In the genomic region with DNA sequence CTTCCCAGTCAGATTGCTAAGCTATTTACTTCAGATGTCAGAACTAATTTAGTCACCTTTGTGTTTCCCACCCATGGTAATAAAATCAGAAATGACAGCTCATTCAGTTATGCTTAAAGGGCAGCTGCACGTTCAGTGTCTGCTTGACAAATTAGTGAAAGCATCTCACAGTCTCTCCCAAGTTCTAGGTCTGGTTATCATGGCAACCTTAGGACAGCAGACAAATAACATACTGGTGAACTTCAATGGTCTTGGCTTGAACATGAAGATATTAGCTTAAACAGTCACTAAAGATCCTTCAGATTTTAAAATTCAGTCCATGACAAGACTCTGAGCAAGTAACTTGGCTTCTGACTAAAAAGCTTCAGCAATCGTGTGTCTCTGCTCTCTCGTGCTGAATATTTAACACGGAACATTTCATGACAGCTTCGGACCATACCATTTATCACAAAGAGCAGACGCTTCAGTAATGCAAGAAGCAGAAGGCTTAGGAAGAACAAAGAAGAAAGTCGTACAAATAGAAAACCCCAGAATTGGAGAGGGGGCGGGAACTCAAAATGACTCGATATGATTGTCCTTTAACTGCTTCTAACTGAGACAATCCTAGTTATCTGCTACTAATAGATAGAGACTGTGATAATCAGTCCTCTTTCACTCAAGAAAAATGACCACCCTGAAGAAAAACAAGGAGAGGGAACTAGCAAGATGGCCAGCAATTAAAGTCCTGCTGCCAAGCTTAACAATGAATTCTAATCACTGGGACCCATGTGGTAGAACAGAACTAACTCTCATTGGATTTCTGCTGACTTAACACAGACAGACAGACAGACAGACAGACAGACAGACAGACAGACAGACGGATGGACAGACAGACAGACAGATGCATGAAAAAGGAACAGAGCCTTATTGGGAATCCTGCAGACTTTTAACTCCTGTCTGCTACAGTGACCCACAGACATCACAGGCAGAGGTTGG, we compare ENCODE assay signal across 19 mouse cellular contexts.
"Had no signal": no experiment of that assay in that cellular context is flagged by ENCODE, and none has a peak within 500 bp of the region (broad histone marks: within the 10 kb centered on the region; RNA-seq: fewer than 3 reads in every experiment).

No protein-coding gene starts in this region.

- H3K9me3 ChIP-seq: liver, embryonic 13.5 days; midbrain, embryonic 12.5 days; neural tube, embryonic 12.5 days; neural tube, embryonic 15.5 days had no signal

- H3K36me3 ChIP-seq: liver, embryonic 13.5 days; midbrain, embryonic 12.5 days; neural tube, embryonic 12.5 days; neural tube, embryonic 15.5 days had no signal

- H3K4me3 ChIP-seq: layer of hippocampus, adult 2 months; left cerebral cortex, adult 2 months; liver, embryonic 13.5 days; midbrain, embryonic 12.5 days; neural tube, embryonic 12.5 days; neural tube, embryonic 15.5 days had no signal

- H3K27ac ChIP-seq: kidney, postnatal 0 days; layer of hippocampus, adult 2 months; left cerebral cortex, adult 2 months; liver, embryonic 13.5 days; midbrain, embryonic 12.5 days; neural tube, embryonic 12.5 days; neural tube, embryonic 15.5 days; stomach, postnatal 0 days had no signal

- DNase-seq: kidney, adult 18-20 months; kidney, postnatal 25 days; layer of hippocampus, adult 9-11 months; liver, embryonic 13.5 days; lung, adult 2 months; lung, postnatal 14 days; lung, postnatal 4 days; right cerebral cortex, adult 18-20 months; right cerebral cortex, postnatal 14 days; right cerebral cortex, postnatal 4 days; thymus, adult 2 months; thymus, postnatal 25 days had no signal

- H3K4me2 ChIP-seq: liver, embryonic 13.5 days; midbrain, embryonic 12.5 days; neural tube, embryonic 12.5 days; neural tube, embryonic 15.5 days had no signal

- H3K4me1 ChIP-seq: liver, embryonic 13.5 days; midbrain, embryonic 12.5 days; neural tube, embryonic 12.5 days had no signal

- H3K9ac ChIP-seq: liver, embryonic 13.5 days; midbrain, embryonic 12.5 days; neural tube, embryonic 12.5 days; neural tube, embryonic 15.5 days had no signal

- H3K27me3 ChIP-seq: liver, embryonic 13.5 days; midbrain, embryonic 12.5 days; neural tube, embryonic 12.5 days; neural tube, embryonic 15.5 days had no signal
